Mouse (Mus musculus): ENCODE measurements around the gene Fgr. TPM values are rescaled to one million over a fixed set of nuclear protein-coding genes. Genes with fewer than 3 reads are reported as not detected.

Gene Fgr
- polyA plus RNA-seq, 1 experiment from 2014 or later, result 0.45 TPM

DNA sequence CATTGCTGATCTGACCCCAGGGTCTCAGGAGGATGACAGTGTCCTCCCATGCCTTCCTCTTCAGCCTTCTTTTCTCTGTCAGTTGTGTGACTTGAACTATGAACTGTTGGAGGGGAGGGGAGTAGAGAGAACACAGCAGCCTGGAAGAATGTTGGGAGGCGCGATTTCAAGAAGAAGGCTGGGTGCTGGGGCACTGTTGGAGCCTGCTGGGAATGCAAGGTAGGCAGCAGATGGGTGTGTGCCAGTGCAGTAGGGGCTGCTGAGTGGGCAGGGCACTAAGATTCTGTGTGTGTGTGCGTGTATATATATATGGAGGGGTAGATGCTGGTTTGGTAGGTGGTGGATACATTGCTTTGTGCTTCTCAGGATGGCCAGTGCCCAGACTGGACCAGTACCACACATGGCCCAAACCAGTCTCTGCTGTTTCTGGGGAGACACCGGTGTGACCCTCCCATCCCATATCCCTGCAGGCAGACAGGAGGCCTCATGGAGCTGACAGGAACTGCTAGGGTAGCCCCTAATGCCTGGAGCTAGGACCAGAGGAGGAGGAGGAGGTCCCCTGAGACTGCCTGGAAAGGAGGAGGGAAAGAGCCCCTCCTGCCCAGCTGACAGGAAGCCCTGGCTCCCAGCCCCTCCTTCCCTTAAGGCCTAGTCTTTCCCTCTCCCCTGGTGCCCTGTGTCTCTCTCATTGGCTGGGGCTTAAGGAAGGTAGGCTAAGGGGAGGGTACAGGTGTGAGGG lies 43.0 kb downstream of the Fgr start:
- Histone ChIP-seq H3K4me1 (ENCODE audit: control insufficient read depth, insufficient read depth, low read length) (peaks cover 81% of the 10 kb centered on the region), H3K27ac (ENCODE audit: low read depth, low read length) (peak overlapping the region; percentile 59; the same call in 1 of the 2 replicates), H3K9ac (ENCODE audit: low read depth, low read length) (peak overlapping the region; percentile 40; the same call in 1 of the 2 replicates), H3K36me3 (ENCODE audit: control insufficient read depth, insufficient read depth, low read length) (peaks cover 6% of the 10 kb centered on the region; the same call in 1 of the 2 replicates), H3K4me2 (replicated peaks; ENCODE audit: low read depth, low read length) (peak overlapping the region; percentile 21), H3K27me3 (ENCODE audit: control insufficient read depth, insufficient read depth, low read length) (no peaks in the 10 kb centered on the region), H3K9me3 (ENCODE audit: control insufficient read depth, low read length) (no peaks in the 10 kb centered on the region), H3K4me3 (ENCODE audit: low read length) (no peak overlapping the region)
- no peak for ATAC-seq (ENCODE audit: low FRiP score, low TSS enrichment)
- 30% methylated on average over 4 of the region's 4 CpGs for WGBS

DNA sequence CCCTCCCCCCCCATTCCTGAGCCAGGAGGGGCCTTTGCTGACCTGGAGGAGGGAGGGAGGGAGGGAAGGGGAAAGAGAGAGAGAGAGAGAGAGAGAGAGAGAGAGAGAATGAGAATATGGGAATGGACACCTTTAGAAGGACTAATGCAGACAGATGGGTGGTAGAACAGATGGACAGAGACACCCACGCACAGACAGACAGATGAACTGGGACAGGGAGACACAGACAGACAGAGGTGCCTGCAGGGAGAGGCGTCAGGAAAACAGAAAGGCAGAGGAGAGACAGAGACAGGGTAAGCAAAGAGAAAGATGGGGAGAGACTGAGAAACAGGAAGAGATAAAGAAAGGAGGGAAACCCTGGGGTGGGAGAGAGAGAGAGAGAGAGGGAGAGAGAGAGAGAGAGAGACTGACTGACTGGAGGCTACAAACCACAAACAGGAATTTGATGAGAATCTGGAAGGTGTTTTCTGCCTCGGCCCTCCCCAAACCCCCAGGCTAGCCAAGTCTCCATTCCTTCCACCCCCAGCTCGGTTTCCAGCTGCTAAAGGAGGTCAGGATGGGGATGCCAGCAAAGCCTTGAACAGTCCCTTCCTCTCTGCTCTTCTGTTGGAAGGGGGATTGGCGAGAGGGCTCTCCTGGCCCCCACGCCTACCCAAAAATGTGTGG lies 43.8 kb downstream of the Fgr start:
- peak overlapping the region; percentile 40; the same call in 1 of the 2 replicates for H3K9ac ChIP-seq (ENCODE audit: low read depth, low read length)
- ATAC-seq (ENCODE audit: low FRiP score, low TSS enrichment), result no peak
- H3K36me3 ChIP-seq (ENCODE audit: control insufficient read depth, insufficient read depth, low read length), result peaks cover 6% of the 10 kb centered on the region; the same call in 1 of the 2 replicates
- WGBS, result 50% methylated on average over 6 of the region's 6 CpGs
- peaks cover 90% of the 10 kb centered on the region for H3K4me1 ChIP-seq (ENCODE audit: control insufficient read depth, insufficient read depth, low read length)
- H3K27ac ChIP-seq (ENCODE audit: low read depth, low read length), result no peak overlapping the region
- H3K4me2 ChIP-seq (replicated peaks; ENCODE audit: low read depth, low read length), result no peak overlapping the region; the same call in 1 of the 2 replicates
- no peaks in the 10 kb centered on the region for H3K27me3 ChIP-seq (ENCODE audit: control insufficient read depth, insufficient read depth, low read length)
- H3K9me3 ChIP-seq (ENCODE audit: control insufficient read depth, low read length), result no peaks in the 10 kb centered on the region
- H3K4me3 ChIP-seq (ENCODE audit: low read length), result no peak overlapping the region

GRCm38 (mm10) chr4:133018263-133018798 lies 44.4 kb downstream of the Fgr start:
- peaks cover 92% of the 10 kb centered on the region for H3K4me1 ChIP-seq (ENCODE audit: control insufficient read depth, insufficient read depth, low read length)
- no peaks in the 10 kb centered on the region for H3K9me3 ChIP-seq (ENCODE audit: control insufficient read depth, low read length)
- H3K9ac ChIP-seq (ENCODE audit: low read depth, low read length), result no peak overlapping the region
- no peak overlapping the region for H3K4me3 ChIP-seq (ENCODE audit: low read length)
- no peak overlapping the region for H3K4me2 ChIP-seq (replicated peaks; ENCODE audit: low read depth, low read length)
- no peak for ATAC-seq (ENCODE audit: low FRiP score, low TSS enrichment)
- H3K36me3 ChIP-seq (ENCODE audit: control insufficient read depth, insufficient read depth, low read length), result peaks cover 6% of the 10 kb centered on the region; the same call in 1 of the 2 replicates
- no peaks in the 10 kb centered on the region for H3K27me3 ChIP-seq (ENCODE audit: control insufficient read depth, insufficient read depth, low read length)
- 76% methylated on average over 3 of the region's 3 CpGs for WGBS
- no peak overlapping the region for H3K27ac ChIP-seq (ENCODE audit: low read depth, low read length)

- H3K4me2 ChIP-seq (replicated peaks; ENCODE audit: low read depth, low read length), result peak overlapping the region; percentile 31
- H3K4me1 ChIP-seq (ENCODE audit: control insufficient read depth, insufficient read depth, low read length), result peaks cover 92% of the 10 kb centered on the region
- WGBS, result 10% methylated on average over 2 of the region's 6 CpGs
- H3K36me3 ChIP-seq (ENCODE audit: control insufficient read depth, insufficient read depth, low read length), result peaks cover 8% of the 10 kb centered on the region; the same call in 1 of the 2 replicates
- H3K4me3 ChIP-seq (ENCODE audit: low read length), result no peak overlapping the region
- no peak for ATAC-seq (ENCODE audit: low FRiP score, low TSS enrichment)
- H3K9ac ChIP-seq (ENCODE audit: low read depth, low read length), result peak overlapping the region; percentile 28; the same call in 1 of the 2 replicates
- peak overlapping the region; percentile 69; the same call in 1 of the 2 replicates for H3K27ac ChIP-seq (ENCODE audit: low read depth, low read length)
- H3K27me3 ChIP-seq (ENCODE audit: control insufficient read depth, insufficient read depth, low read length), result no peaks in the 10 kb centered on the region
- no peaks in the 10 kb centered on the region for H3K9me3 ChIP-seq (ENCODE audit: control insufficient read depth, low read length)
These were observed 46.8 kb downstream of the Fgr start for GRCm38 (mm10) chr4:133020721-133021120.

- Histone ChIP-seq H3K4me3 (ENCODE audit: low read length) (no peak overlapping the region; the same call in 1 of the 2 replicates), H3K27ac (ENCODE audit: low read depth, low read length) (peak overlapping the region; percentile 69; the same call in 1 of the 2 replicates), H3K4me1 (ENCODE audit: control insufficient read depth, insufficient read depth, low read length) (peaks cover 92% of the 10 kb centered on the region), H3K36me3 (ENCODE audit: control insufficient read depth, insufficient read depth, low read length) (peaks cover 8% of the 10 kb centered on the region; the same call in 1 of the 2 replicates), H3K9me3 (ENCODE audit: control insufficient read depth, low read length) (no peaks in the 10 kb centered on the region), H3K27me3 (ENCODE audit: control insufficient read depth, insufficient read depth, low read length) (no peaks in the 10 kb centered on the region), H3K4me2 (replicated peaks; ENCODE audit: low read depth, low read length) (peak overlapping the region; percentile 31), H3K9ac (ENCODE audit: low read depth, low read length) (peak overlapping the region; percentile 28; the same call in 1 of the 2 replicates)
- ATAC-seq (ENCODE audit: low FRiP score, low TSS enrichment), result no peak
- 9% methylated on average over 9 of the region's 9 CpGs for WGBS
These were observed 47.3 kb downstream of the Fgr start for GRCm38 (mm10) chr4:133021181-133021671.

GRCm38 (mm10) chr4:133022217-133022616 lies 48.3 kb downstream of the Fgr start:
- H3K9me3 ChIP-seq (ENCODE audit: control insufficient read depth, low read length), result no peaks in the 10 kb centered on the region
- peak overlapping the region; percentile 31 for H3K4me2 ChIP-seq (replicated peaks; ENCODE audit: low read depth, low read length)
- H3K4me1 ChIP-seq (ENCODE audit: control insufficient read depth, insufficient read depth, low read length), result peaks cover 91% of the 10 kb centered on the region
- no peak for ATAC-seq (ENCODE audit: low FRiP score, low TSS enrichment)
- peaks cover 17% of the 10 kb centered on the region; the same call in 1 of the 2 replicates for H3K36me3 ChIP-seq (ENCODE audit: control insufficient read depth, insufficient read depth, low read length)
- peak overlapping the region; percentile 62 for H3K27ac ChIP-seq (ENCODE audit: low read depth, low read length)
- H3K4me3 ChIP-seq (ENCODE audit: low read length), result peak overlapping the region; percentile 6; the same call in 1 of the 2 replicates
- peak overlapping the region; percentile 47; the same call in 1 of the 2 replicates for H3K9ac ChIP-seq (ENCODE audit: low read depth, low read length)
- H3K27me3 ChIP-seq (ENCODE audit: control insufficient read depth, insufficient read depth, low read length), result no peaks in the 10 kb centered on the region
- WGBS, result 9% methylated on average over 14 of the region's 14 CpGs

- H3K9ac ChIP-seq (ENCODE audit: low read depth, low read length), result no peak overlapping the region
- H3K4me2 ChIP-seq (replicated peaks; ENCODE audit: low read depth, low read length), result no peak overlapping the region
- no peak for ATAC-seq (ENCODE audit: low FRiP score, low TSS enrichment)
- 68% methylated on average over 14 of the region's 14 CpGs for WGBS
- H3K27me3 ChIP-seq (ENCODE audit: control insufficient read depth, insufficient read depth, low read length), result no peaks in the 10 kb centered on the region
- no peak overlapping the region; the same call in 1 of the 2 replicates for H3K27ac ChIP-seq (ENCODE audit: low read depth, low read length)
- H3K4me3 ChIP-seq (ENCODE audit: low read length), result no peak overlapping the region
- peaks cover 84% of the 10 kb centered on the region for H3K4me1 ChIP-seq (ENCODE audit: control insufficient read depth, insufficient read depth, low read length)
- H3K36me3 ChIP-seq (ENCODE audit: control insufficient read depth, insufficient read depth, low read length), result peaks cover 14% of the 10 kb centered on the region; the same call in 1 of the 2 replicates
- no peaks in the 10 kb centered on the region for H3K9me3 ChIP-seq (ENCODE audit: control insufficient read depth, low read length)
These were observed 49.2 kb downstream of the Fgr start for GRCm38 (mm10) chr4:133022954-133023635.

GRCm38 (mm10) chr4:133023636-133024035 lies 49.7 kb downstream of the Fgr start:
- Histone ChIP-seq H3K27me3 (ENCODE audit: control insufficient read depth, insufficient read depth, low read length) (no peaks in the 10 kb centered on the region), H3K4me3 (ENCODE audit: low read length) (no peak overlapping the region), H3K27ac (ENCODE audit: low read depth, low read length) (0 out of 2 replicates have a peak overlapping the region, but pooled peaks have one; percentile 75), H3K36me3 (ENCODE audit: control insufficient read depth, insufficient read depth, low read length) (peaks cover 11% of the 10 kb centered on the region; the same call in 1 of the 2 replicates), H3K9ac (ENCODE audit: low read depth, low read length) (no peak overlapping the region), H3K9me3 (ENCODE audit: control insufficient read depth, low read length) (no peaks in the 10 kb centered on the region), H3K4me1 (ENCODE audit: control insufficient read depth, insufficient read depth, low read length) (peaks cover 86% of the 10 kb centered on the region), H3K4me2 (replicated peaks; ENCODE audit: low read depth, low read length) (no peak overlapping the region)
- ATAC-seq (ENCODE audit: low FRiP score, low TSS enrichment), result no peak
- 91% methylated on average over 6 of the region's 6 CpGs for WGBS

Measured in kidney, embryonic 14.5 days (tissue).